Mouse (Mus musculus): ENCODE measurements around the gene Wdr6. TPM values are rescaled to one million over a fixed set of nuclear protein-coding genes. Genes with fewer than 3 reads are reported as not detected.

The Wdr6 gene
- polyA plus RNA-seq, 1 experiment from 2014 or later, result 64.1 TPM

DNA sequence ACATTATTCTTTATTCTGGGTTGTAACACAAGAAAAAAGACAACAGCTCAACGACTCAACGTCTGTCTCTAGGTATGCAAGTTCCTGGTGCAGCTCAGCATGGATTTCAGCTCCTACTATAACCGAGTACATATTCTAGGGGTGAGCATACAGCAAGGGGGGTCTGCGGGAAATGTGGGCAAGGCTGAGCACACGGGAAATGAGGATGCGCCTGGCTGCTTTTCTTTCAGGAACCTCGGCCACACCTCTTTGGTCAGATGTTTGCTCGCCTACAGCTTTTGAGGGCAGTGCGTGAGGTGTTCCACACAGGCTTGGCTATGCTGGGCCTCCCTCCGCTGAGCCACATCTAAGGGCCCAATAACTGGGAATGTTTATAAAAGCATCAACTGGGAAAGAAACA, 6.2 kb downstream of the Wdr6 start:
- no peak for ATAC-seq (ENCODE audit: extremely low read depth, insufficient number of reproducible peaks, low FRiP score, low TSS enrichment)
- Histone ChIP-seq H3K27ac (replicated peaks) (no peak overlapping the region), H3K36me3 (peaks cover 63% of the 10 kb centered on the region), H3K4me3 (no peak overlapping the region), H3K27me3 (replicated peaks) (no peaks in the 10 kb centered on the region), H3K4me2 (no peak overlapping the region), H3K4me1 (peaks cover 69% of the 10 kb centered on the region), H3K9me3 (no peaks in the 10 kb centered on the region), H3K9ac (no peak overlapping the region)
- WGBS, result 87% methylated on average over 10 of the region's 10 CpGs

DNA sequence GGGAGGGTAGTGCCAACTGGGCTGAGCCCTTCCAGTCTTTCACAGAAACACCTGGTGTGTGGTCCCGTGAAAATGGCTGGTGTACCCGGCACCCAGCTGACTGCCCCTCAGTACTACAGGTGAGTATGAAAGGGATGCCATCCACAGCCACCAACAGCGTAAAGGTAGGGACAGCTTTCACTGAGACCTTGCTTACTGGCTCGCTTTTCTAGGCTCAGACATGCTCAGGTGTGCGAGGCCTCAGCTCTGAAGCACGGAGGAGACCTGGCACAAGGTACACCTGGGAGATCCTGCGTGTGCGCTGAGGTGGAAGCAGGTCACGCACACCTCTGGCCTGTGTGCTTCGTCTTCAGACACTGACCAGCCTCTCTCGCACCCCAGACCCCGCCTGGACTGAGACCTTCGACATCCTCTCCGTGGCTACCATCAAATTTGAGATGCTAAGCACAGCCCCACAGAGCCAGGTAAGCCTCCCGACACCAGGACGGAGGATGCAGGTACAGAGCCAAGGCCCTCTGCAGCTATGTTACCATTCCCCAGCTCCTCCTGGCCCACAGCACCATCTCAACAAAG, 7.1 kb downstream of the Wdr6 start:
- H3K27ac ChIP-seq (replicated peaks), result no peak overlapping the region
- no peaks in the 10 kb centered on the region for H3K27me3 ChIP-seq (replicated peaks)
- H3K4me1 ChIP-seq, result peaks cover 61% of the 10 kb centered on the region
- H3K4me3 ChIP-seq, result no peak overlapping the region
- H3K4me2 ChIP-seq, result no peak overlapping the region
- H3K9me3 ChIP-seq, result no peaks in the 10 kb centered on the region
- peaks cover 58% of the 10 kb centered on the region for H3K36me3 ChIP-seq
- WGBS, result 93% methylated on average over 16 of the region's 16 CpGs
- H3K9ac ChIP-seq, result no peak overlapping the region
- no peak for ATAC-seq (ENCODE audit: extremely low read depth, insufficient number of reproducible peaks, low FRiP score, low TSS enrichment)

DNA sequence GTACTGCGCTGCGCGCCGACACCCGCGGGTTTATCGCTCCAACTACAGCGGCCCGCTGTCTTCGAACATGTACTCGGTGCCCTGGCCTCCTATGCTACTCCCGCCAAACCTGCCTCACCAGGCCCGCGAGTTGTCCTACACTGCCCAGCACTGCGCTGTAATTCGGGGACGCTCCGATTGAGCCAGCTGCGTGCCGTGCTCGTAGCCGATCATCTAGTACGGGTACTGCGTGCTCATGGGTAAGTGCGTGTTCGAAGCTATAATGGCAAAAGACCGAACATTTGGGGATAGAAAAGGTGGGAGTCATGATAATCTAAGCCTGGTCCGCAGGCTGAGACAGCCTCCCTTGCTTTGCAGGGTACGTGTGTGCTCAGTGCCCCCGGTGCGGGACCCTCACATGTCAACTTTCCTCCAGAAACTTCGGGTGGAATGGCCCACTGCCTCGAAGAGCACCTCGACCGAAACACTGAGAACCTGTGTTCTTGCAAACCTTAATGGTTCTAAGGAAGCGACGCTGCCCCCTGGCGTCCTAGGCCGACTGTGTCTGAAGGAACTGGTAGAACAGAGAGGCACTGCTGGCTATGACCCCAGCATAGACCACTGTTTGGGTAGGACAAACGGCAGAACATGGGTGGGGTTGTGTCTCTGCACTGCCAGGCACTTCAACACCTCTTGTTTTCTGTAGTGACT, 8.2 kb downstream of the Wdr6 start:
- Histone ChIP-seq H3K36me3 (peaks cover 53% of the 10 kb centered on the region), H3K27me3 (replicated peaks) (no peaks in the 10 kb centered on the region), H3K4me2 (peak overlapping the region; percentile 98), H3K4me1 (peaks cover 58% of the 10 kb centered on the region), H3K9me3 (no peaks in the 10 kb centered on the region), H3K27ac (replicated peaks) (peak overlapping the region; percentile 60), H3K9ac (peak overlapping the region; percentile 83), H3K4me3 (peak overlapping the region; percentile 68)
- ATAC-seq (ENCODE audit: extremely low read depth, insufficient number of reproducible peaks, low FRiP score, low TSS enrichment), result no peak
- 1% methylated on average over 40 of the region's 40 CpGs for WGBS

DNA sequence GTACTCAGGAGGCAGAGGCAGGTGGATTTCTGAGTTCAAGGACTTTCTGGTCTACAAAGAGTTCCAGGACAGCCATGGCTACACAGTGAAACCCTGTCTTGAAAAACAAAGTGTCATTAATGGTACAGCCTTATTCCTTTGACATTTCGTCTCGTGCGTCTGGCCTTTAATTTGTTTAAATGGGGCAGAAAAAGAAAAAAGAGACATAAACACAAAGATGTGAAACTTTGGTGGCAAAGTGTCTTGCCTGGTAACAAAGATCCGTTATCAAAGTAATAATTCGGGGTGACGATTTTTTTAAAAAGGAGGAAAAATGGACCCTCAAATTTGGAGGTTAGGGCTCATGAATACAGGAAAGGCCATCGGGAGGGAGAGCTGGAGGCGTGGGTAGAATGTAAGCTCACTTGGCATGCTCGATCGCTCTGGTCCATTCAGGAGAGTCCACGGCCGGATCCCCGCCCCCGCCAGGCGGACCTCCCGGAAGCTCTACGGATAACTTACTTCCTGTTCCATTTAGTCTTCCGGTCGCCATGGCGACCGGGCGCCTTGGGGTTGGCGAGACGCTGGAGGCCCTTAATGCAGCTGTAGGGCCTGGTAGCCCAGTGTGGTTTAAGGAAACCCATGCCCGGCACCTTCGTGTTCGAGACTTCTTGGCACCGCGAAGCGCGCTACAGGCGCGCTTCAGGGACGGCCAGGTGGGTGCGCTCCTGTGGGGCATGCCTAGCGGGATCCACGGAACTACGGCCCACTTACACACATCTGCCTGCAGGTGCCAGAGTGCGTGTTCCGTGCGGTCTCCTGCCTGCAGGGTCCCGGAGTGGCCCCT, 8.9 kb downstream of the Wdr6 start, which contains the start of gene Dalrd3:
Dalrd3 (plus strand) TSS at position 506 of the 826 bp plus-strand sequence.
- peaks cover 53% of the 10 kb centered on the region for H3K36me3 ChIP-seq
- 5% methylated on average over 42 of the region's 42 CpGs for WGBS
- peak within 1 kb of the TSS; percentile 98 for H3K4me2 ChIP-seq
- peak; percentile 17; the same call in 1 of the 2 replicates for ATAC-seq (ENCODE audit: extremely low read depth, insufficient number of reproducible peaks, low FRiP score, low TSS enrichment)
- no peaks in the 10 kb centered on the region for H3K27me3 ChIP-seq (replicated peaks)
- H3K27ac ChIP-seq (replicated peaks), result peak within 1 kb of the TSS; percentile 60
- no peaks in the 10 kb centered on the region for H3K9me3 ChIP-seq
- peak within 1 kb of the TSS; percentile 68 for H3K4me3 ChIP-seq
- peak within 1 kb of the TSS; percentile 83 for H3K9ac ChIP-seq
- H3K4me1 ChIP-seq, result peaks cover 51% of the 10 kb centered on the region

DNA sequence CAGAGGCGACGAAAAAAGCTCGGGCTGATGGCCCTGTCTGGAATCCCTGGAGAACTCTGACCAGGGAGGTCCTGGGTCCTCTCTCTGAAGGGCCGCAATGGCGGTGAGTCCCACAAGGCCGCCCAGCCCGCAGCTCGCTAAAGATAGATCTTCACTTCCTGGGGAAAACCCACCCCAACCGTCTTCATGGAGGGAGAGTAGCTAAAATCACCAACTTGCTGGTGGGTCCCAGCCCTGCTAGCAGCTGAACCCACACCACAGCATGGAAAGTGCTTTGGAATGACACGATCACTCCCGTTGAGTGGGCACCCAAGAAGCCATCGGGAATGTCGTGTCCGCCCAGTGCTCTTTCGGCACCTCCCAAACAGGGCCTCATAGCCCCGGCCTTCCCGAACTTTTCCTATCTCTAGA, 10.0 kb downstream of the Wdr6 start:
- 64% methylated on average over 17 of the region's 17 CpGs for WGBS
- Histone ChIP-seq H3K36me3 (peaks cover 54% of the 10 kb centered on the region), H3K9me3 (no peaks in the 10 kb centered on the region), H3K4me2 (peak overlapping the region; percentile 94), H3K27ac (replicated peaks) (peak overlapping the region; percentile 96; the same call in 1 of the 2 replicates), H3K4me1 (peaks cover 41% of the 10 kb centered on the region), H3K4me3 (peak overlapping the region; percentile 83), H3K9ac (peak overlapping the region; percentile 93), H3K27me3 (replicated peaks) (no peaks in the 10 kb centered on the region)
- ATAC-seq (ENCODE audit: extremely low read depth, insufficient number of reproducible peaks, low FRiP score, low TSS enrichment), result no peak

DNA sequence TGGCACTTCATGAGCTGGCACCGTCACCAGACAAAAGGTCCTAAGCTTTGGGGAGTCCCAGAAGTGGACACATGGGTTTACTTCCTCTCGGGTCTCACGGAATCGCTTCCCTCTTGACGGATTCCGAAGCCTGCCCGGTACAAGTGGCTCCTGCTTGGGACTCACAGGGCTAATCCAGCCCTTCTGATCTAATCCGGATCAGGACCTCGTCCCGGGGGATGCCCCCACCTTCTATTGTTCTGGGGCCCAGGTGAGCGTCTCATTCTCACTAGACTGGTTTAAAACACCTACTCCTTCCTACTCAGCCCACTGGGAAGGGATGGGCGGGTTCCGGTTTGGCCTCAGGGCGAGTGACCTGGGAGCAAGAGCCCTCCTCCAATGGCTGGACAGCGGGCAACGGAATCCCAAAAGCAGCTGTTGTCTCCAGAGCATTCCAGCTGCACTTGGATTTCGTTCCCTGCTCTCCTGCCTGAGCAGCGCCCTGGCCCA, 10.6 kb downstream of the Wdr6 start:
- Histone ChIP-seq H3K27ac (replicated peaks) (peak overlapping the region; percentile 96), H3K36me3 (peaks cover 54% of the 10 kb centered on the region), H3K27me3 (replicated peaks) (no peaks in the 10 kb centered on the region), H3K9ac (peak overlapping the region; percentile 93), H3K4me3 (peak overlapping the region; percentile 83), H3K4me2 (peak overlapping the region; percentile 94), H3K4me1 (peaks cover 40% of the 10 kb centered on the region), H3K9me3 (no peaks in the 10 kb centered on the region)
- 9% methylated on average over 18 of the region's 18 CpGs for WGBS
- no peak for ATAC-seq (ENCODE audit: extremely low read depth, insufficient number of reproducible peaks, low FRiP score, low TSS enrichment)

DNA sequence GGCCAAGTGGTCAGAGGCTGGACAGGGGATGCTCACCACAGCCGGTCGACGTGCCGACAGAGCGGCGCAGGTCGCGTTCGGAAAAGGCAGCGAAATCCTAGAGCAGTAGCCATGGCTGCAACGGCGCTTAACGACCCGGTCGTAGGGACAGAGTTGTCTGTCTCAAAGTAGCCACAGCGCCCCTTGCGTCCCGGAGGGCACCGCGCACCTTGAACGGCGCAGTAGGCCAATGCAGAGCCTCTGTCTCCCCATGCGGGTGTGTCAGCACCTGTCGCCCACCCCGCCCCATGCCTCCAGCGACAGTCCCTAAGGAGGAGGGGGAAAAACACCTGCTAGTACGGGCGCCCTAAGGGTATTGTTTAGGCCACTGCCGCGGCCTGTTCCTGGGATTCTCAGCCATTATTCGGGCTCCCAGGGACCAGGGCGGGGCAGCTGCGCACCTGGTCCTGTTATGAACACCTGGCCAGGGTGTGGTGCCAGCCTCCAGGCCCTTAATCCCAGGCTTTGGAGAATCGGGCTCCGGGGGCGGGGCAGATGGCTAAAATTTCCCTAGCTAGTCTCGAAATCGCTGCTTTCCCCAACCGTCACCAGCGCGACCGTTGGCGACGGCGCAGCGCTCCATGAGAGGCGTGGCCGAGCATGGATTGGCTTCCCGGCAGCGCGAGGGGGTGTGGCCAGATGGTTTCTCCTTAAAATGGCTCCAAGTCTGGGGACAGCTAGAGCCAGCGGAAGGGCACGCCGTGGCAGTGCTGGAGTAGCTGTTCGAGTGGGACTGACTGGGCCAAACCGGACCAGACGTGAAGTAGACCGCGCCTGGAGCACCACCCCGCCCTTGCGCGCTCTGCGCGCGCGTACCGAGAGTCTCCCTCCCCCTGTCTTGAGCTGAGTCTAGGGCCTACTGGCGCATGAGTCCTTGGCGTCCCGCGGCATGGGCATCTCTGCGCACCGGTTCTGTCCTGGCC, 11.4 kb downstream of the Wdr6 start, which contains the start of gene Ndufaf3:
Ndufaf3 (minus strand) TSS at position 620 of the 962 bp plus-strand sequence.
- Histone ChIP-seq H3K9me3 (no peaks in the 10 kb centered on the region), H3K9ac (peak within 1 kb of the TSS; percentile 93), H3K36me3 (peaks cover 54% of the 10 kb centered on the region), H3K27me3 (replicated peaks) (no peaks in the 10 kb centered on the region), H3K4me3 (peak within 1 kb of the TSS; percentile 83), H3K27ac (replicated peaks) (peak within 1 kb of the TSS; percentile 96), H3K4me2 (peak within 1 kb of the TSS; percentile 94), H3K4me1 (peaks cover 40% of the 10 kb centered on the region)
- WGBS, result under 1% methylated on average over 72 of the region's 73 CpGs
- peak; percentile 75 for ATAC-seq (ENCODE audit: extremely low read depth, insufficient number of reproducible peaks, low FRiP score, low TSS enrichment)

DNA sequence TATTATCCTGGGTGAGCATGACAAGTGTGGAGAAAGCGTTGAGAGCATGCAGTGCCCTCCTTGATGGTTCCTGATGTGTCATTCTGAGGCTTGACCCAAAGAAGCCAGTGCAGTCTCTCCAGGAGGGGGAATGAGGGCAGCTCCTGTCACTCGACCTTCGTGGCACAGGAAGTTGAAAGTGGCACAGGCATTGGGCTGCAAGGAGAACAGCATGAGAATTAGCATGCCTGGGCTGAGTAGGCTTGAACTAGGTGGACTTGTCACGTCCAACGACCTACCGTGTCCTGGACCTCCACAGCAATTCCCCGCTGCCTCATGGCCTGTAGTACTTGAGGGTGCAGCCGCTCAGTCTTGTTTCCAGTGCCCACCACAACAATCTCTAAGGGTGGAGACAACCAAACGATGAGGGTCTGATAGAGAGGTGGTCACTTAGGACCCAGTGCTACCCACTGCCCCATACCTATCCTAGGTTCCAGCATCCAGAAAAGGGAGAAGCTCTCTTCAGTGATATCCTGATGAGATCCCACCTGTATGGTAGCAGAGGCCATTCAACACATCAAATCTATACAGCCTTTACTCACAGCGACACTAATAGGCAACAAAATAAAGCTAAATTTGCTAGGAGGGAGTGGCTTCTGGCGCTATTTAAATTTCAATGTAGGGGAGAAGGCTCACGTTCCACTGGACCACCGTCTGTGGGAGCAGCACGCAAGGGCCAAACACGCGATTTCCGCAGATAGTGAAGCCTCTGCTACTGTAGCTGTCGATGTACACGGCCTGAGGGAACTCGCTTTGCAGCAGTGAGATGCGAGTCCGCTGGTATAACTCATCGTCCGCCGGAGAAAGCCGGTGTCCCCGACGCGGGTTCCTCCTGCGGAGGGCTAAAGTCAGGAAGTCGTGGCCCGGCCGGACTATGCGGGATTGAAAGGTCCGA, 12.4 kb downstream of the Wdr6 start:
- Histone ChIP-seq H3K4me2 (peak overlapping the region; percentile 94), H3K4me3 (peak overlapping the region; percentile 83), H3K9ac (peak overlapping the region; percentile 93), H3K27me3 (replicated peaks) (no peaks in the 10 kb centered on the region), H3K9me3 (no peaks in the 10 kb centered on the region), H3K27ac (replicated peaks) (peak overlapping the region; percentile 96), H3K4me1 (peaks cover 49% of the 10 kb centered on the region), H3K36me3 (peaks cover 54% of the 10 kb centered on the region)
- 10% methylated on average over 35 of the region's 35 CpGs for WGBS
- ATAC-seq (ENCODE audit: extremely low read depth, insufficient number of reproducible peaks, low FRiP score, low TSS enrichment), result no peak

DNA sequence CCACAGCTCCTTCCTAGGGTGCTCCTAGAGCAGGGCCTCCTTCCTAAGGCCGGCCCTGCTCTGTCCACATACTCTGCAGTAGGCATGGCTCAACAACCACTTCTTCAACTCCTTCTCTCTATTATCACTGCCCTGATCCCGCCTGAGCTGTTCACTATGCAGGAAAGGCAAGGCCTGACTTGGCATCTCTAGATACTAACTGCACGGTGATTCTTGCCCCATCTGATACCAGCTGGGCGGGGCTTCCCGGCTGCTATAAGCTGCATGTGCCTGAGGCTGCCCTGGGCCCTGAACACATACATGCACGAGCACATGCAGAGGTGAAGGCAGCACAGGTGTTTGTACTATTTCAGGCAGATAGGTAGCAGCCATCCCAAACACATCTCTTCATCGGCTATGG, 14.4 kb downstream of the Wdr6 start:
- Histone ChIP-seq H3K36me3 (peaks cover 54% of the 10 kb centered on the region), H3K27me3 (replicated peaks) (no peaks in the 10 kb centered on the region), H3K9me3 (no peaks in the 10 kb centered on the region), H3K4me3 (no peak overlapping the region), H3K4me1 (peaks cover 39% of the 10 kb centered on the region), H3K9ac (peak overlapping the region; percentile 20; the same call in 1 of the 2 replicates), H3K27ac (replicated peaks) (no peak overlapping the region), H3K4me2 (no peak overlapping the region)
- no peak for ATAC-seq (ENCODE audit: extremely low read depth, insufficient number of reproducible peaks, low FRiP score, low TSS enrichment)
- WGBS, result 80% methylated on average over 7 of the region's 7 CpGs
